Mouse (Mus musculus): ENCODE data around the gene Ggn. TPM values are rescaled to one million over a fixed set of nuclear protein-coding genes. Genes with fewer than 3 reads are reported as not detected.

Gene Ggn
- polyA plus RNA-seq (2015; fragmentation: Nextera tagmentation; extraction: Ambion mirVana) = 0.36 and 0.81 TPM in 2 replicates

DNA sequence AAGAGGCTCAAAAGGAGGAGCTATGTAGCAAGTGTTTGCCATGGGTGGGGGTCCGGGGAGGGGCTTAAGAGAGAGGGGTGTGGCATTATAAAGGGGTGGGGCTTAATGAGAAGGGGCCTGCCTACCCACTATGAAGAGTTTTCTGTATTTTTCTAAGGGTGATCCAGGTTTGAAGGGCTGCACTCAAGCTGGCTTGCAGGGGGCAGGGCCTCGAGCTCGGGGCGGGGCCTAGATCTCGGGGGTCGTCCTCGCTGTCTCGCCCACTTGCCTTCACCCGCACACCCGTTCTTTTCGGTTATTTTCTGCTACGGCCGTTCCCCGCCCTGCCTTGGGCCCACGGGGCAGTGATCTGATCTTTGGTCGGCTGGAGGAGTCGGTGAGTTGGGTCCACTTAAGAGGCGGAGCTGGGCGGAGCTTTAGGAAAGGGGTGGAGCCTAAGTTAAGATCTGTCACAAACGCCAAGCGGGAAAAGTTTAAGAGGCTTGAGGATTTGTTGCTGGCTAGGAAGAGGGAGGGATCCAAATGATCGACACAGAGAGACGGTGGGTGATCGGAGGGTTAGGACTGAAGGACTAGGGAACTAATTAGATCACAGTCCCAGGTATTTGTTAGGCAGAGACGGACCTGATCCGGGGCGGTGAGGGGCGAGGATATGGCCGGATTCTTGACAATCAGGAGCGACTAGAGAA lies at the start of gene Ggn, which contains the start of gene Spred3:
Gene Ggn, plus strand, starts transcription at position 145 of the 689 bp plus-strand sequence.
Gene Spred3, minus strand, starts transcription at position 346 of the 689 bp plus-strand sequence.
- peak within 1 kb of the TSS; percentile 80 for H3K4me3 ChIP-seq (ENCODE audit: low read length)
- under 1% methylated on average over 30 of the region's 30 CpGs for WGBS
- peaks cover 16% of the 10 kb centered on the region for H3K36me3 ChIP-seq (ENCODE audit: control insufficient read depth, insufficient read depth, low read length)
- H3K27me3 ChIP-seq (replicated peaks; ENCODE audit: control insufficient read depth, insufficient read depth, low read length) = peaks cover 28% of the 10 kb centered on the region
- H3K9ac ChIP-seq (ENCODE audit: low read depth, low read length) = peak within 1 kb of the TSS; percentile 82
- peak within 1 kb of the TSS; percentile 90 for H3K27ac ChIP-seq (ENCODE audit: low read depth, low read length)
- no peaks in the 10 kb centered on the region for H3K9me3 ChIP-seq (ENCODE audit: control insufficient read depth, low read length)
- ATAC-seq = peak; percentile 74
- peak within 1 kb of the TSS; percentile 76 for H3K4me2 ChIP-seq (ENCODE audit: low read length)
- H3K4me1 ChIP-seq (ENCODE audit: control insufficient read depth, insufficient read depth, low read depth, low read length) = peaks cover 27% of the 10 kb centered on the region

- H3K4me3 ChIP-seq (ENCODE audit: low read length) = no peak overlapping the region
- no peak overlapping the region for H3K4me2 ChIP-seq (ENCODE audit: low read length)
- peaks cover 3% of the 10 kb centered on the region for H3K27me3 ChIP-seq (replicated peaks; ENCODE audit: control insufficient read depth, insufficient read depth, low read length)
- H3K4me1 ChIP-seq (ENCODE audit: control insufficient read depth, insufficient read depth, low read depth, low read length) = peaks cover 7% of the 10 kb centered on the region
- H3K9me3 ChIP-seq (ENCODE audit: control insufficient read depth, low read length) = no peaks in the 10 kb centered on the region
- H3K36me3 ChIP-seq (ENCODE audit: control insufficient read depth, insufficient read depth, low read length) = no peaks in the 10 kb centered on the region
- WGBS = 92% methylated on average over 9 of the region's 9 CpGs
- H3K9ac ChIP-seq (ENCODE audit: low read depth, low read length) = no peak overlapping the region
- H3K27ac ChIP-seq (ENCODE audit: low read depth, low read length) = no peak overlapping the region
- no peak for ATAC-seq
Measured at GRCm38 (mm10) chr7:29122821-29123220, 47.2 kb upstream of the Ggn start.

- no peak overlapping the region for H3K4me2 ChIP-seq (ENCODE audit: low read length)
- no peaks in the 10 kb centered on the region for H3K9me3 ChIP-seq (ENCODE audit: control insufficient read depth, low read length)
- no peak overlapping the region for H3K27ac ChIP-seq (ENCODE audit: low read depth, low read length)
- H3K36me3 ChIP-seq (ENCODE audit: control insufficient read depth, insufficient read depth, low read length) = no peaks in the 10 kb centered on the region
- peaks cover 3% of the 10 kb centered on the region for H3K27me3 ChIP-seq (replicated peaks; ENCODE audit: control insufficient read depth, insufficient read depth, low read length)
- no peak for ATAC-seq
- 45% methylated on average over 5 of the region's 5 CpGs for WGBS
- H3K4me3 ChIP-seq (ENCODE audit: low read length) = no peak overlapping the region
- H3K4me1 ChIP-seq (ENCODE audit: control insufficient read depth, insufficient read depth, low read depth, low read length) = peaks cover 7% of the 10 kb centered on the region
- no peak overlapping the region for H3K9ac ChIP-seq (ENCODE audit: low read depth, low read length)
Measured at GRCm38 (mm10) chr7:29123531-29124358, 46.3 kb upstream of the Ggn start.

DNA sequence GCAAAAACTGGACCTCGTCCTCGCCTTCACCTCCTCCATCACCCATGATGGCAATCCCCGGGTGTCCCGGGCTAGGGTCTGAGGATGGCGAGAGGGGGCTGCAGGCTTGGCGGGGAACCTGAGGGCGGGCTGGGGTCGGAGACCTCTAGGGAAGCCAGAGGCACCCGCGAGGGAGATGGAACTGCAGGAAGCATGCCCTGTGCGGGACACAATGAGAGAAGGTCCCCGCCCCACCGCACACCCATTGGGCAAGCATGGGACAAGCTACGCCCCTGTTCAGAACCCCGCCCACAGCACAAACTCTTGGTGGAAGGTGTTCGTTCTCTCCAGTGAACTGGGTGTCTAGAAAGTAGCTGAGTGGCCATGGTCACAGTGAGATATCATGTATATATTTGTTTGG lies 45.0 kb upstream of the Ggn start, which contains the start of gene Ryr1:
Gene Ryr1, minus strand, starts transcription at position 210 of the 400 bp plus-strand sequence.
- H3K36me3 ChIP-seq (ENCODE audit: control insufficient read depth, insufficient read depth, low read length) = no peaks in the 10 kb centered on the region
- 0% methylated on average over 16 of the region's 16 CpGs for WGBS
- H3K4me2 ChIP-seq (ENCODE audit: low read length) = peak within 1 kb of the TSS; percentile 66
- ATAC-seq = no peak
- peak within 1 kb of the TSS; percentile 48 for H3K9ac ChIP-seq (ENCODE audit: low read depth, low read length)
- peaks cover 7% of the 10 kb centered on the region for H3K4me1 ChIP-seq (ENCODE audit: control insufficient read depth, insufficient read depth, low read depth, low read length)
- no peaks in the 10 kb centered on the region for H3K9me3 ChIP-seq (ENCODE audit: control insufficient read depth, low read length)
- no peak within 1 kb of the TSS for H3K27ac ChIP-seq (ENCODE audit: low read depth, low read length)
- H3K4me3 ChIP-seq (ENCODE audit: low read length) = peak within 1 kb of the TSS; percentile 33
- H3K27me3 ChIP-seq (replicated peaks; ENCODE audit: control insufficient read depth, insufficient read depth, low read length) = peaks cover 3% of the 10 kb centered on the region

GRCm38 (mm10) chr7:29126173-29126915 lies 43.7 kb upstream of the Ggn start:
- Histone ChIP-seq H3K9me3 (ENCODE audit: control insufficient read depth, low read length) (no peaks in the 10 kb centered on the region), H3K36me3 (ENCODE audit: control insufficient read depth, insufficient read depth, low read length) (no peaks in the 10 kb centered on the region), H3K27ac (ENCODE audit: low read depth, low read length) (no peak overlapping the region), H3K27me3 (replicated peaks; ENCODE audit: control insufficient read depth, insufficient read depth, low read length) (peaks cover 3% of the 10 kb centered on the region), H3K9ac (ENCODE audit: low read depth, low read length) (no peak overlapping the region), H3K4me3 (ENCODE audit: low read length) (no peak overlapping the region), H3K4me1 (ENCODE audit: control insufficient read depth, insufficient read depth, low read depth, low read length) (peaks cover 7% of the 10 kb centered on the region), H3K4me2 (ENCODE audit: low read length) (no peak overlapping the region)
- no peak for ATAC-seq
- WGBS = 36% methylated on average over 7 of the region's 7 CpGs

DNA sequence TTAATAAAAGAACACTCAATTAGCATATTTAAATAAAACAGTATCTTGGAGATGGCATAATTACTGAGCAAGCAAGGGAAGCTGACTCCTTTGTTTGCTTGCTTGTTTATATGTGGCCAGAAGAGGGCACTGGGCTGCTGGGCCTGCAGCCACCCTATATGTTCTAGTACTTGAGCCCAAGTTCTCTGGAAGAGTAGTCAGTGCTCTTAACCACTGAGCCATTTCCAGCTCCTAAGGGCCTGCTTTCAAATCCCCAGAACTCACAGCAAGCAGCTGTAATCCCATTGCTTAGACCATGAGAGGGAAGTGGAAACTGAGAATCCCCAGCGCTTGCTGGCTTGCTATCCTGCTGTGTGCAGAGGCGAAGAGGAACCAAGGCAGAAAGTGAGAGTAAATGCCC lies 41.3 kb upstream of the Ggn start:
- ATAC-seq = no peak
- Histone ChIP-seq H3K4me1 (ENCODE audit: control insufficient read depth, insufficient read depth, low read depth, low read length) (peaks cover 7% of the 10 kb centered on the region), H3K27me3 (replicated peaks; ENCODE audit: control insufficient read depth, insufficient read depth, low read length) (peaks cover 3% of the 10 kb centered on the region), H3K36me3 (ENCODE audit: control insufficient read depth, insufficient read depth, low read length) (no peaks in the 10 kb centered on the region), H3K4me2 (ENCODE audit: low read length) (no peak overlapping the region), H3K4me3 (ENCODE audit: low read length) (no peak overlapping the region), H3K9ac (ENCODE audit: low read depth, low read length) (no peak overlapping the region), H3K27ac (ENCODE audit: low read depth, low read length) (no peak overlapping the region), H3K9me3 (ENCODE audit: control insufficient read depth, low read length) (no peaks in the 10 kb centered on the region)
- 60% methylated on average over 2 of the region's 2 CpGs for WGBS

DNA sequence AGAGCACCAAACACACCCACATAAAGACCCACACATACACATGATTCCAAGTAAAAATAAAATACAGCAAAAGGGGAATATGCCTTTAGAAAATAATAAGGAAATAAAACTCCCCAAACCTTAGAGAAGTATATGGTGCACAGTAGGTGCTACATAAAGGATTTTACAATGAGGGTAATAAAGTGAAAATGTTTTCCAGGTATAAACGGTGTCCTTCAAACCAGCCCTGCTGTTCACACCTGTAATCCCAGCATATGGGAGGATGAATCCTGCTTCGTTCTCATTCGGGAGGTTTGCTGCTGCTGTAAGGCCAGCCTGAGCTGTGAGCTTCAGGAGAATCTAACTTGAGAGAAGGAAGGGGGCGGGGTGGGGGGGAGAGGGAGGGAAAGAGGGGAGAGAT lies 35.8 kb upstream of the Ggn start:
- H3K4me1 ChIP-seq (ENCODE audit: control insufficient read depth, insufficient read depth, low read depth, low read length) = no peaks in the 10 kb centered on the region; the same call in 1 of the 2 replicates
- H3K9me3 ChIP-seq (ENCODE audit: control insufficient read depth, low read length) = no peaks in the 10 kb centered on the region
- H3K9ac ChIP-seq (ENCODE audit: low read depth, low read length) = no peak overlapping the region
- H3K27me3 ChIP-seq (replicated peaks; ENCODE audit: control insufficient read depth, insufficient read depth, low read length) = peaks cover 2% of the 10 kb centered on the region
- H3K4me2 ChIP-seq (ENCODE audit: low read length) = peak overlapping the region; percentile 60
- ATAC-seq = no peak
- H3K4me3 ChIP-seq (ENCODE audit: low read length) = peak overlapping the region; percentile 30
- H3K27ac ChIP-seq (ENCODE audit: low read depth, low read length) = no peak overlapping the region
- WGBS = 5% methylated on average over 4 of the region's 4 CpGs
- no peaks in the 10 kb centered on the region for H3K36me3 ChIP-seq (ENCODE audit: control insufficient read depth, insufficient read depth, low read length)

DNA sequence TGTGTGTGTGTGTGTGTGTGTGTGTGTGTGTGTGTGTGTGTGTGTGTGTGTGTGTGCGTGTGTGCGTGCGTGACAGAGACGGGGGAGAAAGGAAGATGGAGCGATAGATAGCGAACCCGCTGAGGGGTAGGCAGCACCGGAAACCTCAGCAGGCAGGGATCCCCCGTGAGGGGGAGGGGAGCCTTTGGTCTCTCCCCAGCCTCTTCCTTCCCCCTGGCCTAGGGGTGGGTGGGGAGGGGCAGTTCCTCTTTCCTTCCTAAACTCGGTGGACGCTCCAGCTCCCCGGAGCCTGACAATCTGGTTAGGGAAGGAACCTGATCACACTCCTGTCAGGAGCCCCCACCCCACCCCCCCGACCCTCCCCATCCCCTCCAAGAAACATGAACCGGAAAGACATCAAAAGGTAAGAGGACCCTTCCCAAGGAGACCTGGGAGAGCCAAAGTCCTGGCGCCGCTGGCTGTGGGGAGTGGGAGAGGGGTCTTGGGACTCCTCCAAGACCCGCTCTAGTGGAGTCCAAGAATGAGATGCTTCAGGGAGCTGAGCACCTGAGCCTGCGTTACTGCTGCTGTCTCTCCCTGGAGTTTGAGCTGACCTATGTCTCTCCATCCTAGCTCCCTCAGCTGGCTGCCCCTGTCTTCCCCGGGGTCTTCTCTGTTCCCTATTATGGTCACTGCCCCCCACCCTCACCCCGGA lies 35.2 kb upstream of the Ggn start, which contains the start of gene Rasgrp4:
Gene Rasgrp4, plus strand, starts transcription at position 159 of the 694 bp plus-strand sequence.
- peak within 1 kb of the TSS; percentile 60 for H3K4me2 ChIP-seq (ENCODE audit: low read length)
- H3K9me3 ChIP-seq (ENCODE audit: control insufficient read depth, low read length) = no peaks in the 10 kb centered on the region
- no peaks in the 10 kb centered on the region for H3K36me3 ChIP-seq (ENCODE audit: control insufficient read depth, insufficient read depth, low read length)
- peak; percentile 71 for ATAC-seq
- H3K9ac ChIP-seq (ENCODE audit: low read depth, low read length) = peak within 1 kb of the TSS; percentile 9; the same call in 1 of the 2 replicates
- no peak within 1 kb of the TSS for H3K27ac ChIP-seq (ENCODE audit: low read depth, low read length)
- WGBS = 2% methylated on average over 10 of the region's 20 CpGs
- no peaks in the 10 kb centered on the region; the same call in 1 of the 2 replicates for H3K4me1 ChIP-seq (ENCODE audit: control insufficient read depth, insufficient read depth, low read depth, low read length)
- H3K4me3 ChIP-seq (ENCODE audit: low read length) = peak within 1 kb of the TSS; percentile 30
- peaks cover 2% of the 10 kb centered on the region for H3K27me3 ChIP-seq (replicated peaks; ENCODE audit: control insufficient read depth, insufficient read depth, low read length)
